Mouse (Mus musculus): ENCODE measurements at regions not wholly inside any gene's neighbourhood (a gene's known extent, or its start where the extent isn't known, plus 50 kb on each side); places are given as distances from the start of the nearest gene placed in this dataset.

- no peak for TF ChIP-seq POLR2A (IDR thresholded peaks at IDR 0.05; ENCODE audit: low read depth, low read length)
- no peak for TF ChIP-seq CTCF (IDR thresholded peaks at IDR 0.05; ENCODE audit: extremely low read depth, insufficient read depth, insufficient read length, insufficient replicate concordance)
Observed at GRCm38 (mm10) chr3:39705610-39706009, 818.9 kb downstream of the Fat4 start.

All from spleen, adult 2 months (tissue).